Mouse (Mus musculus): Measurements from ENCODE around the gene 2310011J03Rik. TPM values are rescaled to one million over a fixed set of nuclear protein-coding genes. Genes with fewer than 3 reads are reported as not detected.

The 2310011J03Rik gene
- total RNA-seq, 2 experiments from 2014 or later, result 3.7 to 6.1 TPM

- ATAC-seq (replicated peaks; ENCODE audit: low FRiP score, poor library complexity, severe bottlenecking), result no peak
Measured at GRCm38 (mm10) chr10:80297526-80298133, 22.7 kb downstream of the 2310011J03Rik start.

- ATAC-seq (replicated peaks; ENCODE audit: low FRiP score, poor library complexity, severe bottlenecking), result no peak
Measured at GRCm38 (mm10) chr10:80296824-80297223, 23.5 kb downstream of the 2310011J03Rik start.

- ATAC-seq (replicated peaks; ENCODE audit: low FRiP score, poor library complexity, severe bottlenecking), result peak; percentile 51
Measured at GRCm38 (mm10) chr10:80295618-80296425, 24.5 kb downstream of the 2310011J03Rik start, which contains the start of gene Apc2. Apc2 (plus strand) TSS chr10:80295977.

- no peak for ATAC-seq (replicated peaks; ENCODE audit: low FRiP score, poor library complexity, severe bottlenecking)
Measured at GRCm38 (mm10) chr10:80294788-80295303, 25.5 kb downstream of the 2310011J03Rik start.

GRCm38 (mm10) chr10:80294311-80294710, 26.0 kb downstream of the 2310011J03Rik start:
- ATAC-seq (replicated peaks; ENCODE audit: low FRiP score, poor library complexity, severe bottlenecking), result no peak

- ATAC-seq (replicated peaks; ENCODE audit: low FRiP score, poor library complexity, severe bottlenecking), result no peak
Measured at GRCm38 (mm10) chr10:80293325-80293724, 27.0 kb downstream of the 2310011J03Rik start.

- peak; percentile 91 for ATAC-seq (replicated peaks; ENCODE audit: low FRiP score, poor library complexity, severe bottlenecking)
Measured at GRCm38 (mm10) chr10:80292251-80293146, 27.8 kb downstream of the 2310011J03Rik start, which contains the start of gene Rps15. Rps15 (plus strand) TSS chr10:80292453.

- no peak for ATAC-seq (replicated peaks; ENCODE audit: low FRiP score, poor library complexity, severe bottlenecking)
Measured at GRCm38 (mm10) chr10:80288657-80289056, 31.7 kb downstream of the 2310011J03Rik start.

GRCm38 (mm10) chr10:80288097-80288496, 32.2 kb downstream of the 2310011J03Rik start:
- ATAC-seq (replicated peaks; ENCODE audit: low FRiP score, poor library complexity, severe bottlenecking), result no peak

GRCm38 (mm10) chr10:80285222-80286070, 34.9 kb downstream of the 2310011J03Rik start:
- ATAC-seq (replicated peaks; ENCODE audit: low FRiP score, poor library complexity, severe bottlenecking), result no peak

GRCm38 (mm10) chr10:80282481-80283441, 37.6 kb downstream of the 2310011J03Rik start:
- no peak for ATAC-seq (replicated peaks; ENCODE audit: low FRiP score, poor library complexity, severe bottlenecking)

GRCm38 (mm10) chr10:80281921-80282371, 38.4 kb downstream of the 2310011J03Rik start:
- no peak for ATAC-seq (replicated peaks; ENCODE audit: low FRiP score, poor library complexity, severe bottlenecking)

GRCm38 (mm10) chr10:80281304-80281703, 39.0 kb downstream of the 2310011J03Rik start:
- ATAC-seq (replicated peaks; ENCODE audit: low FRiP score, poor library complexity, severe bottlenecking), result no peak

GRCm38 (mm10) chr10:80279273-80279672, 41.1 kb downstream of the 2310011J03Rik start:
- ATAC-seq (replicated peaks; ENCODE audit: low FRiP score, poor library complexity, severe bottlenecking), result no peak

- ATAC-seq (replicated peaks; ENCODE audit: low FRiP score, poor library complexity, severe bottlenecking), result no peak
Measured at GRCm38 (mm10) chr10:80278390-80278789, 41.9 kb downstream of the 2310011J03Rik start.

GRCm38 (mm10) chr10:80276238-80276637, 44.1 kb downstream of the 2310011J03Rik start:
- ATAC-seq (replicated peaks; ENCODE audit: low FRiP score, poor library complexity, severe bottlenecking), result no peak

GRCm38 (mm10) chr10:80273847-80274246, 46.5 kb downstream of the 2310011J03Rik start:
- ATAC-seq (replicated peaks; ENCODE audit: low FRiP score, poor library complexity, severe bottlenecking), result no peak

Measured in erythroblast, adult 5-6 weeks (primary cell).